ENCODE assay signal across 8 mouse cellular contexts in genomic region chr9:65392638-65393364, GRCm38 (mm10). TPM values are rescaled to one million over a fixed set of nuclear protein-coding genes. Genes with fewer than 3 reads are reported as not detected.
DNase-seq lines count a peak whose midpoint lies in the region; ATAC-seq and TF ChIP-seq lines count a peak whose summit lies in the region.

No protein-coding gene starts in this region.

- H3K9me3 ChIP-seq in limb, embryonic 11.5 days (ENCODE audit: control insufficient read depth, low read length): peaks cover 4% of the 10 kb centered on the region

- H3K27me3 ChIP-seq in limb, embryonic 11.5 days (ENCODE audit: control insufficient read depth, insufficient read depth, low read length): peaks cover 30% of the 10 kb centered on the region

- no peak overlapping the region for H3K9ac ChIP-seq in limb, embryonic 11.5 days (ENCODE audit: low read length)

- DNase-seq in CD4-positive, CD25-positive, alpha-beta regulatory T cell, adult 2 months (ENCODE audit: low read depth, low spot score): peak; percentile 71
- peak; percentile 47 to 59 for DNase-seq in urinary bladder, postnatal 36 days (ENCODE audit: low spot score in 2 of 2)
- DNase-seq in urinary bladder, postnatal 10 days (ENCODE audit: low spot score): no peak
- DNase-seq in embryo, embryonic 9.5 days (ENCODE audit: extremely low spot score): peak; percentile 66
- DNase-seq in hindlimb bud, embryonic 11.5 days (ENCODE audit: extremely low spot score, low read depth, low spot score): peak; percentile 39
- DNase-seq in limb, embryonic 11.5 days (ENCODE audit: low spot score): peak; percentile 83

- WGBS in limb, embryonic 11.5 days: 30% methylated on average over 6 of the region's 6 CpGs
- WGBS in olfactory bulb, adult 2 months: 30% methylated on average over 6 of the region's 6 CpGs

- no peaks in the 10 kb centered on the region for H3K4me1 ChIP-seq in limb, embryonic 11.5 days (ENCODE audit: control insufficient read depth, insufficient read depth, low read length)
- H3K4me1 ChIP-seq in olfactory bulb, adult 2 months (ENCODE audit: control insufficient read depth, insufficient read depth, low read length): peaks cover 16% of the 10 kb centered on the region

- H3K27ac ChIP-seq in limb, embryonic 11.5 days (replicated peaks; ENCODE audit: low read depth, low read length): no peak overlapping the region
- no peak overlapping the region for H3K27ac ChIP-seq in olfactory bulb, adult 2 months (ENCODE audit: insufficient read depth, low read depth, low read length)

- peak; percentile 69 for TF ChIP-seq CTCF in olfactory bulb, adult 2 months (IDR thresholded peaks at IDR 0.05; ENCODE audit: insufficient read depth, low read depth, low read length)

- H3K4me3 ChIP-seq in limb, embryonic 11.5 days (ENCODE audit: low read depth, low read length): no peak overlapping the region
- no peak overlapping the region for H3K4me3 ChIP-seq in olfactory bulb, adult 2 months (ENCODE audit: insufficient read depth, low read depth, low read length)

- no peaks in the 10 kb centered on the region for H3K36me3 ChIP-seq in limb, embryonic 11.5 days (ENCODE audit: control insufficient read depth, insufficient read depth, low read length)

- no peak for TF ChIP-seq POLR2A in olfactory bulb, adult 2 months (IDR thresholded peaks at IDR 0.05; ENCODE audit: insufficient read depth, low read depth, low read length)

- no peak overlapping the region for H3K4me2 ChIP-seq in limb, embryonic 11.5 days (ENCODE audit: low read depth, severe bottlenecking)

- no peak for ATAC-seq in CD4-positive, CD25-positive, alpha-beta regulatory T cell, adult 4 months
- no peak for ATAC-seq in limb, embryonic 11.5 days (ENCODE audit: insufficient number of reproducible peaks, low FRiP score, low TSS enrichment, low read depth)

RNA-seq across cellular contexts. Expression of gene Kbtbd13, which starts 1.3 kb away (rescaled TPM):
- polyA plus RNA-seq in CD4-positive, CD25-positive, alpha-beta regulatory T cell, adult 4 months (2017; shearing (Covaris generic)): not detected
- polyA plus RNA-seq in limb, embryonic 11.5 days (2014; fragmentation: Nextera tagmentation; extraction: Ambion mirVana): 0.64 and 1.0 TPM in 2 replicates
- not detected in 2 replicates for polyA plus RNA-seq in olfactory bulb, adult 2 months (2012; ENCODE audit: insufficient read depth, insufficient read length, low replicate concordance, missing spikeins)

RNA-seq across cellular contexts. Expression of gene Rasl12, which starts 5.5 kb away (rescaled TPM):
- polyA plus RNA-seq in CD4-positive, CD25-positive, alpha-beta regulatory T cell, adult 4 months (2017; shearing (Covaris generic)): not detected
- polyA plus RNA-seq in limb, embryonic 11.5 days (2014; fragmentation: Nextera tagmentation; extraction: Ambion mirVana): 7.5 and 9.7 TPM in 2 replicates
- not detected in 2 replicates for polyA plus RNA-seq in olfactory bulb, adult 2 months (2012; ENCODE audit: insufficient read depth, insufficient read length, low replicate concordance, missing spikeins)

RNA-seq across cellular contexts. Expression of gene Slc51b, which starts 30.0 kb away (rescaled TPM):
- polyA plus RNA-seq in CD4-positive, CD25-positive, alpha-beta regulatory T cell, adult 4 months (2017; shearing (Covaris generic)): not detected
- not detected in 2 replicates for polyA plus RNA-seq in limb, embryonic 11.5 days (2014; fragmentation: Nextera tagmentation; extraction: Ambion mirVana)
- not detected in 2 replicates for polyA plus RNA-seq in olfactory bulb, adult 2 months (2012; ENCODE audit: insufficient read depth, insufficient read length, low replicate concordance, missing spikeins)

RNA-seq across cellular contexts. Expression of gene Ubap1l, which starts 32.0 kb away (rescaled TPM):
- not detected for polyA plus RNA-seq in CD4-positive, CD25-positive, alpha-beta regulatory T cell, adult 4 months (2017; shearing (Covaris generic))
- polyA plus RNA-seq in limb, embryonic 11.5 days (2014; fragmentation: Nextera tagmentation; extraction: Ambion mirVana): 0.47 and 0.96 TPM in 2 replicates
- not detected in 2 replicates for polyA plus RNA-seq in olfactory bulb, adult 2 months (2012; ENCODE audit: insufficient read depth, insufficient read length, low replicate concordance, missing spikeins)

RNA-seq across cellular contexts. Expression of gene Mtfmt, which starts 42.8 kb away (rescaled TPM):
- polyA plus RNA-seq in CD4-positive, CD25-positive, alpha-beta regulatory T cell, adult 4 months (2017; shearing (Covaris generic)): 10 to 100 TPM; 29.3 to 31.7 TPM
- 20.1 and 21.1 TPM in 2 replicates for polyA plus RNA-seq in limb, embryonic 11.5 days (2014; fragmentation: Nextera tagmentation; extraction: Ambion mirVana)
- polyA plus RNA-seq in olfactory bulb, adult 2 months (2012; ENCODE audit: insufficient read depth, insufficient read length, low replicate concordance, missing spikeins): not detected in 2 replicates
